Mouse (Mus musculus) liver, postnatal 0 days (tissue): ENCODE results near the gene Mat2b. TPM values are rescaled to one million over a fixed set of nuclear protein-coding genes. Genes with fewer than 3 reads are reported as not detected.

Experiments used
- ATAC-seq: fragments of 200-750 bp; cut with Nextera tagmentation; 2 replicates; pipeline ENCODE4 v1.8.0; 2017; ENCODE audit warnings: mild to moderate bottlenecking, moderate library complexity
- DNase-seq: peaks from one replicate; pipeline ENCODE4 v3.0.0-alpha.2; 2016
- H3K27ac ChIP-seq: fragments of 300-500 bp; sonication (generic); 2 replicates; pipeline ENCODE4 v1.5.1; 2014; ENCODE audit warnings: antibody characterized with exemption, moderate library complexity, mild to moderate bottlenecking, low read depth
- H3K27me3 ChIP-seq: fragments of 300-500 bp; sonication (generic); 2 replicates; pipeline ENCODE4 v1.6.1; 2014; ENCODE audit warnings: low read length, control low read depth, mixed read lengths; ENCODE audit not compliant: insufficient read depth
- H3K36me3 ChIP-seq: fragments of 300-500 bp; sonication (generic); replicated peaks from 2 replicates; pipeline ENCODE4 v1.6.1; 2014; ENCODE audit warnings: mild to moderate bottlenecking, control low read depth, low read length, moderate library complexity, mixed read lengths; ENCODE audit not compliant: insufficient read depth
- H3K4me1 ChIP-seq: fragments of 300-500 bp; sonication (generic); 2 replicates; pipeline ENCODE4 v1.6.1; 2014; ENCODE audit warnings: antibody characterized with exemption, mild to moderate bottlenecking, control low read depth; ENCODE audit not compliant: insufficient read depth
- H3K4me2 ChIP-seq: fragments of 300-500 bp; sonication (generic); 2 replicates; pipeline ENCODE4 v1.6.1; 2014; ENCODE audit warnings: low read depth, mild to moderate bottlenecking, low read length, moderate library complexity, mixed read lengths
- H3K4me3 ChIP-seq: fragments of 300-500 bp; sonication (generic); 2 replicates; pipeline ENCODE4 v1.5.1; 2014; ENCODE audit warnings: low read depth, low read length
- H3K9ac ChIP-seq: fragments of 300-500 bp; sonication (generic); replicated peaks from 2 replicates; pipeline ENCODE4 v1.6.1; 2014; ENCODE audit warnings: mild to moderate bottlenecking, moderate library complexity
- H3K9me3 ChIP-seq: fragments of 300-500 bp; sonication (generic); 2 replicates; pipeline ENCODE4 v1.6.1; 2016; ENCODE audit warnings: mild to moderate bottlenecking, control low read depth, low read length, mixed read lengths
- CTCF ChIP-seq: sonication (generic); IDR thresholded peaks from 2 replicates; pipeline ENCODE4 v1.5.1; 2016; ENCODE audit warnings: antibody characterized with exemption, low read depth
- EP300 ChIP-seq: IDR thresholded peaks from 2 replicates; pipeline ENCODE4 v1.6.1; 2016; ENCODE audit warnings: antibody characterized with exemption, low read depth, mild to moderate bottlenecking
- WGBS: fragments of 180-500 bp; shearing (Covaris S2); extraction: QIAGEN DNeasy Blood & Tissue Kit; methylation state at CpG from one replicate; pipeline ENCODE4 v1.1.7; 2014; ENCODE audit not compliant: insufficient replicate concordance; 5-methylcytosine and 5-hydroxymethylcytosine counted together
- polyA plus RNA-seq: library from polyadenylated mRNA; unstranded; fragments of >200 nt; fragmentation: Nextera tagmentation; extraction: Ambion mirVana; gene quantifications from 2 replicates; pipeline ENCODE4 v1.2.1, GENCODE M21; 2015

Gene Mat2b
- polyA plus RNA-seq, 1 experiment from 2014 or later: 46.4 TPM

- no peak overlapping the region for H3K4me3 ChIP-seq
- 92% methylated on average over 1 of the region's 1 CpGs for WGBS
- TF ChIP-seq CTCF (peak; percentile 58), EP300 (no peak)
- H3K27me3 ChIP-seq: no peaks in the 10 kb centered on the region
- no peak overlapping the region for H3K27ac ChIP-seq
- H3K9me3 ChIP-seq: no peaks in the 10 kb centered on the region
- H3K4me2 ChIP-seq: no peak overlapping the region
- H3K9ac ChIP-seq: no peak overlapping the region
- ATAC-seq (no peak), DNase-seq (peak; percentile 33)
- H3K36me3 ChIP-seq: peaks cover 31% of the 10 kb centered on the region
- no peaks in the 10 kb centered on the region for H3K4me1 ChIP-seq
Measured at GRCm38 (mm10) chr11:40677169-40677568, 17.8 kb downstream of the Mat2b start.

DNA sequence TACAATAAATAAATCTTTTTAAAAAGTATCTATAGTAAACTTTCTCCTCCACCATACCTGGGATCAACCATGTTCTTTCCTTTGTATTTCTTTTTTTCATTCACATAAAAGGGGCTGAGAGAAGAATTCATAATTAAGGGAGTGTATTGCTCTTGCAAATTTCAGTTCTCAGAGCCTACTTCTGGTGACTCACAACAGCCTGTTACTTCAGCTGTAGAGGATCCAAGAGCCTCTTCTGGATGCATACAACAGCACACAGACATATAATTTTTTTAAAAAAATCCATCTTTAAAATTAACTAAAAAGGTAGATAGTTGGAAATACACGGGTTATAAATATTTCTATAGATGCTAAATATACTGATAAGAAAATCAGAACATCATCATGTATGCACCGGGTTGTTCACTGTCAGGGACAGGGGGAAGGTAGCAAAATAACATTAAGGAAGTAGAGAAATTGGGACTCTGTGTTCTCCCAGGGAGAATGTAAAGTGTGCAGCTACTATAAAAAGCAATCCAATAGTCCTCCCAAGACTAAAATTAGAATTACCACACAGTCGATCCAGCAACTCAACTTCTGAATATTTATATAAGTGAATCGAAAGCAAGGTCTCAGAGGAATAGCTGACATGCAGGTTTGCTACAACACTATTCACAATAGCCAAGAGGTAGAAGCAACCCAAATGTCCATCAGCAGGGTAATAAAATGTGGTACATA is 19.8 kb downstream of the Mat2b start:
- TF ChIP-seq CTCF: no peak
- no peak for TF ChIP-seq EP300
- no peak for ATAC-seq
- Histone ChIP-seq H3K9ac (no peak overlapping the region), H3K27me3 (no peaks in the 10 kb centered on the region), H3K36me3 (peaks cover 17% of the 10 kb centered on the region), H3K4me1 (no peaks in the 10 kb centered on the region), H3K9me3 (no peaks in the 10 kb centered on the region), H3K4me2 (no peak overlapping the region), H3K27ac (no peak overlapping the region), H3K4me3 (no peak overlapping the region)
- WGBS: 70% methylated on average over 4 of the region's 4 CpGs
- DNase-seq: no peak

DNA sequence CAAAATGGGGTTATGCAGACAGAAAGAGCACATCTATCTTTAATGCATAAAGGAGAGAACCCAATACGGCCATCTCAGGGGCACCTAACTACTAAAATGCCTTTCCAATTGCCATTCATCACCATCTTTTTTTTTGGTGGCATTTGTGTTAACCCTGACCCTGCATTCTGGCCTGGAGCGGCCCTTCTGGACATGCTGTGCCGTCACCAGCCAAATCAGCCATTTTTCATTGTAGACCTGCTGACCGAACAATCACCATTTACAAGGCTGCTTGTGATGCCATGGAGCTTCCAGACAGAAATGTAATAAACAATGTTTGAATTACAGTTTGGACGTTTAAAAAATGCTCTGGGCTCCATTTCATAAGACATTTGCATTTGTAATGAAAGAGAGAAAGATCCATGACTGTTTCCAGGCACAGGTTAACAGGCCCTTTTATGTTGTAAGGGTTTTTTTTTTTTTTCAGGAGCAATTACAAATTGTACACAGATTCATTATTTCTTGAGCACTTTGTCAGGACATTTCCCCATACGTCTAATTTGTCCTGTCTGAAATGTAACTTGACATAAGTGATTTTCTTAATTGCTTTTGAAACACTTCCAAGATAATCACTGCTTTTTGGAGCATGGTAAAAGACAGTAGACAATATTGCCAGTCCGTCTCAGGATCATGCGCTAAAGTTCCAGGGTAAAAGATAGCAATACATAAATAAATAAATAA is 45.1 kb downstream of the Mat2b start:
- no peaks in the 10 kb centered on the region for H3K4me1 ChIP-seq
- TF ChIP-seq CTCF (no peak), EP300 (no peak)
- H3K9ac ChIP-seq: no peak overlapping the region
- H3K9me3 ChIP-seq: no peaks in the 10 kb centered on the region
- no peak overlapping the region for H3K4me3 ChIP-seq
- WGBS: 75% methylated on average over 8 of the region's 8 CpGs
- no peak overlapping the region for H3K27ac ChIP-seq
- DNase-seq (no peak), ATAC-seq (no peak)
- H3K27me3 ChIP-seq: no peaks in the 10 kb centered on the region
- no peaks in the 10 kb centered on the region for H3K36me3 ChIP-seq
- no peak overlapping the region for H3K4me2 ChIP-seq

DNA sequence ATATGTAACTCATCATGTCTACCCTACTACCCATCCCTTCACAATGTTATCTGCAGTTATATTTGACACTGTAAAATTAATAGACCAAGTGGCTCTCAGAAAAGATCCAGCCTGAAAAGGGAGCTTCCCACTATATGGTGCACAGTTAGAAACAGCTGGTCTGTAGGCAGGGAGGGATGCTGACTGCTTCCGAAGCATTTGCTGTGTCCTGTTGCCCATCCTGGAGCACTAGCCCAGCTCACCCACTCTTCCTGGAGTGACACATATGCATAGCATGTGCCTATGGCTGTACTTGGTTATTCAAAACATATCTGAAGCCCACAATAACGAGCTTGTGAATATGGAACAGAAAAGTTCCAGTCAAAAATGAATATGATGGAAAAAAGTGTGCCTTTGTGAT is 47.8 kb downstream of the Mat2b start:
- WGBS: 55% methylated on average over 2 of the region's 2 CpGs
- ATAC-seq: no peak
- Histone ChIP-seq H3K27ac (no peak overlapping the region), H3K36me3 (no peaks in the 10 kb centered on the region), H3K4me2 (no peak overlapping the region), H3K27me3 (no peaks in the 10 kb centered on the region), H3K4me3 (no peak overlapping the region), H3K9me3 (no peaks in the 10 kb centered on the region), H3K9ac (no peak overlapping the region), H3K4me1 (no peaks in the 10 kb centered on the region)
- DNase-seq: no peak
- TF ChIP-seq CTCF (no peak), EP300 (no peak)

Other genes with a start within 250 kb of the Mat2b start
- gene Hmmr, start 38.2 kb upstream of the Mat2b start, polyA plus RNA-seq: 16.5 and 21.8 TPM in 2 replicates
- 68.6 and 70.1 TPM in 2 replicates for gene Nudcd2, start 38.5 kb upstream of the Mat2b start, polyA plus RNA-seq
- gene Ccng1, start 60.1 kb upstream of the Mat2b start, polyA plus RNA-seq: 11.3 and 11.7 TPM in 2 replicates